15 mouse cellular contexts compared by ENCODE assay signal in genomic region chr2:92530677-92531076, GRCm38 (mm10).
A peak's percentile ranks its signal among the peaks of the same experiment; 100 is the strongest.
DNase-seq lines count a peak whose midpoint lies in the region; TF ChIP-seq lines count a peak whose summit lies in the region.
"Had no signal": no experiment of that assay in that cellular context is flagged by ENCODE, and none has a peak within 500 bp of the region (broad histone marks: within the 10 kb centered on the region; RNA-seq: fewer than 3 reads in every experiment).

No protein-coding gene starts in this region.

- WGBS in midbrain, embryonic 10.5 days, result 18% methylated on average over 4 of the region's 4 CpGs

- no peaks in the 10 kb centered on the region for H3K36me3 ChIP-seq in midbrain, embryonic 10.5 days
- H3K36me3 ChIP-seq: heart, embryonic 15.5 days; limb, embryonic 15.5 days had no signal

- H3K27ac ChIP-seq in layer of hippocampus, adult 2 months, result peak overlapping the region; percentile 97; the same call in 1 of the 2 replicates
- H3K27ac ChIP-seq in midbrain, embryonic 10.5 days (replicated peaks), result no peak overlapping the region
- H3K27ac ChIP-seq: gastrocnemius, adult 2 months; heart, embryonic 15.5 days; limb, embryonic 15.5 days; stomach, postnatal 0 days had no signal

- no peak for TF ChIP-seq CTCF in layer of hippocampus, adult 2 months (conservative IDR thresholded peaks at IDR 0.05)

- H3K4me3 ChIP-seq in layer of hippocampus, adult 2 months, result no peak overlapping the region
- H3K4me3 ChIP-seq in midbrain, embryonic 10.5 days, result no peak overlapping the region
- H3K4me3 ChIP-seq: gastrocnemius, adult 2 months; heart, embryonic 15.5 days; limb, embryonic 15.5 days; myocyte had no signal

- H3K9me3 ChIP-seq in midbrain, embryonic 10.5 days (replicated peaks), result no peaks in the 10 kb centered on the region
- H3K9me3 ChIP-seq: heart, embryonic 15.5 days; limb, embryonic 15.5 days had no signal

- peaks cover 40% of the 10 kb centered on the region for H3K4me1 ChIP-seq in midbrain, embryonic 10.5 days

- no peaks in the 10 kb centered on the region for H3K27me3 ChIP-seq in midbrain, embryonic 10.5 days (ENCODE audit: low read depth, poor library complexity, severe bottlenecking)
- H3K27me3 ChIP-seq: heart, embryonic 15.5 days; limb, embryonic 15.5 days had no signal

- peak in 1 of 2 experiments; percentile 27 for DNase-seq in layer of hippocampus, adult 2 months (ENCODE audit: low spot score in 2 of 2)
- DNase-seq in layer of hippocampus, postnatal 14 days (ENCODE audit: low spot score in 2 of 2), result no peak
- DNase-seq in brain, adult 2 months (ENCODE audit: low read depth, low spot score), result peak; percentile 80
- peak; percentile 50 for DNase-seq in embryo, embryonic 10 days (ENCODE audit: low spot score)
- DNase-seq in midbrain, embryonic 10.5 days (ENCODE audit: low spot score), result peak; percentile 56
- DNase-seq in B cell, adult 2 months, result no peak
- no peak for DNase-seq in lung, postnatal 25 days (ENCODE audit: low spot score)
- no peak for DNase-seq in gastrocnemius, postnatal 25 days
- DNase-seq: gastrocnemius, adult 2 months; kidney, adult 18-20 months; lung, postnatal 10 days had no signal

Comparison
In these comparisons a context has a peak if more than half of its experiments do, and no peak if none do; other contexts are left out.
1. DNase-seq: peak in brain, adult 2 months (single experiment), embryo, embryonic 10 days (single experiment) and midbrain, embryonic 10.5 days (single experiment); none in layer of hippocampus, postnatal 14 days (0 of 2), B cell, adult 2 months (0 of 2), lung, postnatal 25 days (single experiment) and gastrocnemius, postnatal 25 days (single experiment).